Mouse (Mus musculus) MEL (cell line): ENCODE measurements around the gene B3galt6.

Source experiments
- CHD2 ChIP-seq: IDR thresholded peaks from 2 replicates; pipeline ENCODE4 v1.6.1; 2011; ENCODE audit warnings: low read length, improper control_type of control experiment
- HCFC1 ChIP-seq: IDR thresholded peaks from 2 replicates; pipeline ENCODE4 v1.6.1; 2012; ENCODE audit warnings: low read depth, mild to moderate bottlenecking, inconsistent platforms, low read length, improper control_type of control experiment, moderate library complexity
- POLR2AphosphoS2 ChIP-seq: IDR thresholded peaks from 2 replicates; pipeline ENCODE4 v1.6.1; 2011; ENCODE audit warnings: low read length, improper control_type of control experiment

DNA sequence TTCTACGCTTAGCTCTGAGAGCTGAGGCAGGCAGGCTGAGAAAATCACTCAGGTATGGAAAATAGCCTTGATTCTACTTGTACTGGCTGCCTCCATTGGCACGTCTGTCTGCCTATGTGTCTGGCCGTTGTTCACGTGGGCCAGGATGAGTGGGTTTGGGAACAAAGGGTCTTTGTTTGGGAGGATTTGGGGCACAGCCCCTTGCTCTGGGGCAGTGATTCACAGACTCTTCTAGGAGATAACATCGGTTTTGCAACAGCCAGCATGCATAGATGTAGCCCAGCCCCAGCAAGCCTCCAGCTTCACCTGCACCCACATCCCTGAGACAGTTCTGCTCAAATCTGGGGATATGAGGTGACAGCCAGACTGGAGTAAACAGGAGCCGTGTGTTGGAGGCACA is 19.8 kb downstream of the B3galt6 start:
- TF ChIP-seq CHD2 (no peak), POLR2AphosphoS2 (no peak), HCFC1 (no peak)
